Mouse (Mus musculus): ENCODE data around the gene Cops6.

GRCm38 (mm10) chr5:138173217-138173616 is 12.3 kb downstream of the Cops6 start:
- TF ChIP-seq POLR2A (IDR thresholded peaks at IDR 0.05; ENCODE audit: control insufficient read depth, low read depth, low read length) = no peak
- no peak for TF ChIP-seq CTCF (IDR thresholded peaks at IDR 0.05; ENCODE audit: control insufficient read depth, insufficient read depth, insufficient replicate concordance, low read depth, low read length)

Measured in testis, adult 2 months (tissue).